In genomic region chr17:29493461-29493980, GRCm38 (mm10) we compare ENCODE assay signal across 8 mouse cellular contexts. TPM values are rescaled to one million over a fixed set of nuclear protein-coding genes. Genes with fewer than 3 reads are reported as not detected.
DNase-seq lines count a peak whose midpoint lies in the region; ATAC-seq and TF ChIP-seq lines count a peak whose summit lies in the region.

No protein-coding gene starts in this region.

- H3K9ac ChIP-seq in heart, postnatal 0 days (replicated peaks; ENCODE audit: low read depth, low read length) = peak overlapping the region; percentile 100; the same call in 1 of the 2 replicates
- H3K9ac ChIP-seq in ES-Bruce4 (ENCODE audit: low read depth, poor library complexity, severe bottlenecking) = peak overlapping the region; percentile 85
- H3K9ac ChIP-seq in embryonic facial prominence, embryonic 15.5 days = no peak overlapping the region
- H3K9ac ChIP-seq in liver, postnatal 0 days (replicated peaks) = peak overlapping the region; percentile 100

- H3K36me3 ChIP-seq in heart, postnatal 0 days (replicated peaks; ENCODE audit: control insufficient read depth, insufficient read depth, low read length) = peaks cover 19% of the 10 kb centered on the region
- peaks cover 36% of the 10 kb centered on the region for H3K36me3 ChIP-seq in ES-Bruce4 (ENCODE audit: control insufficient read depth, insufficient read depth, low read length, poor library complexity, severe bottlenecking)
- peaks cover 13% of the 10 kb centered on the region for H3K36me3 ChIP-seq in embryonic facial prominence, embryonic 15.5 days
- H3K36me3 ChIP-seq in liver, postnatal 0 days (replicated peaks; ENCODE audit: insufficient read depth, low read length) = peaks cover 34% of the 10 kb centered on the region

- H3K4me3 ChIP-seq in heart, postnatal 0 days (ENCODE audit: low read depth, low read length) = peak overlapping the region; percentile 98
- H3K4me3 ChIP-seq in ES-Bruce4 (ENCODE audit: low read depth, low read length) = peak overlapping the region; percentile 95
- H3K4me3 ChIP-seq in embryonic facial prominence, embryonic 15.5 days (replicated peaks) = peak overlapping the region; percentile 85
- peak overlapping the region; percentile 96 for H3K4me3 ChIP-seq in liver, postnatal 0 days (ENCODE audit: low read depth, low read length)

- H3K4me2 ChIP-seq in heart, postnatal 0 days (ENCODE audit: low read depth, low read length) = peak overlapping the region; percentile 68
- peak overlapping the region; percentile 90 for H3K4me2 ChIP-seq in embryonic facial prominence, embryonic 15.5 days (replicated peaks)
- H3K4me2 ChIP-seq in liver, postnatal 0 days (ENCODE audit: low read depth, low read length) = peak overlapping the region; percentile 89

- no peaks in the 10 kb centered on the region for H3K27me3 ChIP-seq in heart, postnatal 0 days (ENCODE audit: control insufficient read depth, insufficient read depth, low read length)
- no peaks in the 10 kb centered on the region for H3K27me3 ChIP-seq in ES-Bruce4 (ENCODE audit: control insufficient read depth, insufficient read depth, low read length, poor library complexity, severe bottlenecking)
- H3K27me3 ChIP-seq in embryonic facial prominence, embryonic 15.5 days = no peaks in the 10 kb centered on the region
- no peaks in the 10 kb centered on the region for H3K27me3 ChIP-seq in liver, postnatal 0 days (ENCODE audit: insufficient read depth, low read length)

- intact Hi-C loops in left cerebral cortex, postnatal 4 days (cut with DNase I) = loop anchor here (5.0 kb wide), 1 partner anchor 96 kb away; no protein-coding TSS in a partner anchor

- TF ChIP-seq CTCF in heart, postnatal 0 days (IDR thresholded peaks at IDR 0.05; ENCODE audit: low read depth) = no peak
- no peak for TF ChIP-seq CTCF in ES-Bruce4 (IDR thresholded peaks at IDR 0.05; ENCODE audit: low read depth, low read length)
- TF ChIP-seq CTCF in liver, postnatal 0 days (IDR thresholded peaks at IDR 0.05; ENCODE audit: low read depth) = peak; percentile 16; the same call in 1 of the 2 replicates

- no peak for ATAC-seq in heart, postnatal 0 days (ENCODE audit: insufficient read depth, low read depth)
- ATAC-seq in embryonic facial prominence, embryonic 15.5 days (ENCODE audit: insufficient number of reproducible peaks, low FRiP score, low TSS enrichment, low read depth) = no peak
- no peak for ATAC-seq in liver, postnatal 0 days

- no peak for TF ChIP-seq EP300 in heart, postnatal 0 days (IDR thresholded peaks at IDR 0.05; ENCODE audit: low read depth)
- no peak for TF ChIP-seq EP300 in ES-Bruce4 (IDR thresholded peaks at IDR 0.05; ENCODE audit: insufficient read depth, low read depth, low read length)
- no peak for TF ChIP-seq EP300 in liver, postnatal 0 days (IDR thresholded peaks at IDR 0.05; ENCODE audit: low read depth)

- no peak for TF ChIP-seq POLR2A in ES-Bruce4 (IDR thresholded peaks at IDR 0.05; ENCODE audit: insufficient read depth, low read length)

- WGBS in heart, postnatal 0 days = 75% methylated on average over 11 of the region's 11 CpGs
- whole genome bisulfite sequencing in embryonic facial prominence, embryonic 15.5 days = 68% methylated on average over 11 of the region's 11 CpGs
- 47% methylated on average over 11 of the region's 11 CpGs for WGBS in liver, postnatal 0 days (ENCODE audit: insufficient replicate concordance)

- H3K9me3 ChIP-seq in heart, postnatal 0 days (replicated peaks; ENCODE audit: control insufficient read depth, low read length) = no peaks in the 10 kb centered on the region
- no peaks in the 10 kb centered on the region for H3K9me3 ChIP-seq in ES-Bruce4 (replicated peaks; ENCODE audit: control insufficient read depth, insufficient read depth, low read length, poor library complexity, severe bottlenecking)
- H3K9me3 ChIP-seq in embryonic facial prominence, embryonic 15.5 days (replicated peaks) = no peaks in the 10 kb centered on the region
- no peaks in the 10 kb centered on the region for H3K9me3 ChIP-seq in liver, postnatal 0 days (ENCODE audit: low read length)

- no peak for DNase-seq in heart, postnatal 0 days (ENCODE audit: low spot score)
- DNase-seq in heart, adult 11 months = no peak
- DNase-seq in liver, postnatal 0 days = peak; percentile 37
- DNase-seq in gastrocnemius, adult 8-10 months (ENCODE audit: low spot score in 2 of 2) = no peak
- no peak for DNase-seq in adrenal gland, postnatal 14 days
- no peak for DNase-seq in left cerebral cortex, postnatal 4 days

- H3K4me1 ChIP-seq in heart, postnatal 0 days (ENCODE audit: control insufficient read depth, insufficient read depth) = peaks cover 19% of the 10 kb centered on the region; the same call in 1 of the 2 replicates
- H3K4me1 ChIP-seq in ES-Bruce4 (ENCODE audit: control insufficient read depth, insufficient read depth, low read length) = no peaks in the 10 kb centered on the region
- peaks cover 28% of the 10 kb centered on the region for H3K4me1 ChIP-seq in embryonic facial prominence, embryonic 15.5 days
- peaks cover 39% of the 10 kb centered on the region for H3K4me1 ChIP-seq in liver, postnatal 0 days (ENCODE audit: insufficient read depth)

- peak overlapping the region; percentile 98; the same call in 1 of the 2 replicates for H3K27ac ChIP-seq in heart, postnatal 0 days (ENCODE audit: low read depth)
- peak overlapping the region; percentile 81 for H3K27ac ChIP-seq in ES-Bruce4 (ENCODE audit: insufficient read depth, low read length)
- peak overlapping the region; percentile 93; the same call in 1 of the 2 replicates for H3K27ac ChIP-seq in embryonic facial prominence, embryonic 15.5 days (replicated peaks)
- peak overlapping the region; percentile 99 for H3K27ac ChIP-seq in liver, postnatal 0 days (ENCODE audit: low read depth)

RNA-seq across cellular contexts. Expression of gene Pim1, which starts 3.0 kb away (rescaled TPM):
- 58.4 and 81.0 TPM in 2 replicates for total RNA-seq in heart, postnatal 0 days (2014; rRNA removed; ENCODE audit: low replicate concordance)
- polyA plus RNA-seq in heart, postnatal 0 days (2015; fragmentation: Nextera tagmentation; extraction: Ambion mirVana) = 28.6 and 29.2 TPM in 2 replicates
- 348 and 350 TPM in 2 replicates for polyA plus RNA-seq in ES-Bruce4 (2011; ENCODE audit: insufficient read depth, insufficient read length, low read depth, missing spikeins)
- 17.8 and 20.0 TPM in 2 replicates for polyA plus RNA-seq in embryonic facial prominence, embryonic 15.5 days (2015; fragmentation: Nextera tagmentation; extraction: Ambion mirVana)
- 35.6 and 57.1 TPM in 2 replicates for polyA plus RNA-seq in liver, postnatal 0 days (2015; fragmentation: Nextera tagmentation; extraction: Ambion mirVana)
- 10 to 100 TPM in 2 of 4 experiments, 1 to 10 TPM in 2; 8.6 to 18.9 (median 11.3) TPM for total RNA-seq in gastrocnemius, adult 8-10 months (2022)
- total RNA-seq in adrenal gland, postnatal 14 days (2021) = 104 and 129 TPM in 2 replicates
- total RNA-seq in left cerebral cortex, postnatal 4 days (2021) = 10 to 100 TPM; 10.5 to 12.3 TPM

RNA-seq across cellular contexts. Expression of gene Gm17657, which starts 55.9 kb away (rescaled TPM):
- not detected in 2 replicates for total RNA-seq in heart, postnatal 0 days (2014; rRNA removed; ENCODE audit: low replicate concordance)
- not detected in 2 replicates for polyA plus RNA-seq in heart, postnatal 0 days (2015; fragmentation: Nextera tagmentation; extraction: Ambion mirVana)
- polyA plus RNA-seq in ES-Bruce4 (2011; ENCODE audit: insufficient read depth, insufficient read length, low read depth, missing spikeins) = 1.6 and 2.4 TPM in 2 replicates
- polyA plus RNA-seq in embryonic facial prominence, embryonic 15.5 days (2015; fragmentation: Nextera tagmentation; extraction: Ambion mirVana) = not detected in 2 replicates
- polyA plus RNA-seq in liver, postnatal 0 days (2015; fragmentation: Nextera tagmentation; extraction: Ambion mirVana) = not detected in 2 replicates
- not detected for total RNA-seq in gastrocnemius, adult 8-10 months (2022)
- total RNA-seq in adrenal gland, postnatal 14 days (2021) = not detected in 2 replicates
- not detected for total RNA-seq in left cerebral cortex, postnatal 4 days (2021)

RNA-seq across cellular contexts. Expression of gene Tbc1d22b, which starts 56.1 kb away (rescaled TPM):
- 7.0 and 8.0 TPM in 2 replicates for total RNA-seq in heart, postnatal 0 days (2014; rRNA removed; ENCODE audit: low replicate concordance)
- 5.3 and 5.5 TPM in 2 replicates for polyA plus RNA-seq in heart, postnatal 0 days (2015; fragmentation: Nextera tagmentation; extraction: Ambion mirVana)
- polyA plus RNA-seq in ES-Bruce4 (2011; ENCODE audit: insufficient read depth, insufficient read length, low read depth, missing spikeins) = 20.8 and 21.8 TPM in 2 replicates
- polyA plus RNA-seq in embryonic facial prominence, embryonic 15.5 days (2015; fragmentation: Nextera tagmentation; extraction: Ambion mirVana) = 14.4 and 16.7 TPM in 2 replicates
- 1.9 and 2.1 TPM in 2 replicates for polyA plus RNA-seq in liver, postnatal 0 days (2015; fragmentation: Nextera tagmentation; extraction: Ambion mirVana)
- 10 to 100 TPM in 2 of 4 experiments, 1 to 10 TPM in 2; 9.4 to 13.6 (median 10.0) TPM for total RNA-seq in gastrocnemius, adult 8-10 months (2022)
- 23.7 and 24.6 TPM in 2 replicates for total RNA-seq in adrenal gland, postnatal 14 days (2021)
- 10 to 100 TPM; 45.0 to 46.2 TPM for total RNA-seq in left cerebral cortex, postnatal 4 days (2021)

RNA-seq across cellular contexts. Expression of gene Tmem217, which starts 58.7 kb away (rescaled TPM):
- not detected in 2 replicates for total RNA-seq in heart, postnatal 0 days (2014; rRNA removed; ENCODE audit: low replicate concordance)
- 0.23 and 0.45 TPM in 2 replicates for polyA plus RNA-seq in heart, postnatal 0 days (2015; fragmentation: Nextera tagmentation; extraction: Ambion mirVana)
- polyA plus RNA-seq in ES-Bruce4 (2011; ENCODE audit: insufficient read depth, insufficient read length, low read depth, missing spikeins) = not detected in 2 replicates
- polyA plus RNA-seq in embryonic facial prominence, embryonic 15.5 days (2015; fragmentation: Nextera tagmentation; extraction: Ambion mirVana) = 0.95 and 1.6 TPM in 2 replicates
- not detected in 2 replicates for polyA plus RNA-seq in liver, postnatal 0 days (2015; fragmentation: Nextera tagmentation; extraction: Ambion mirVana)
- total RNA-seq in gastrocnemius, adult 8-10 months (2022) = not detected
- total RNA-seq in adrenal gland, postnatal 14 days (2021) = not detected in 2 replicates
- not detected for total RNA-seq in left cerebral cortex, postnatal 4 days (2021)
